Mouse (Mus musculus): ENCODE data around the gene Trmt10a.

Gene Trmt10a

DNA sequence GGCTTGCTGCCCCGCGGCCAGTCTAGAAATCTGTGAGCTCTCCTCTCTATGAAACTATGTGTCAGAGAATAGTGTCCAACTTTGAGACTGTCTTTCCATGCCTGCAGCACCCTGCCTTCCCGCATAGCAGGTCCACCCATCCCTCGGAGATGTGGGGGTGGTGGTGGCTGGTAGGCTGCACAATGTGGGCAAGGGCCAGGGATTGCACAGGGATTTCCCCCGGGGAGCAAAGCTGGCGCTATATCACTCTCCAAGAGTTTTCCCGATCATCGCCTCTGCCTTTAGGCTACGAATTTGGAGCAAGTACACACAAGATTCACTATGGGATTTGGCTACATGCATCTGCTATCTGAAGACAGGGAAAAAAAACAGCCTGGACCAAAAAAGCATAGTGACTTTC, 54.3 kb downstream of the Trmt10a start:
- no peak for DNase-seq (ENCODE audit: low spot score)

DNA sequence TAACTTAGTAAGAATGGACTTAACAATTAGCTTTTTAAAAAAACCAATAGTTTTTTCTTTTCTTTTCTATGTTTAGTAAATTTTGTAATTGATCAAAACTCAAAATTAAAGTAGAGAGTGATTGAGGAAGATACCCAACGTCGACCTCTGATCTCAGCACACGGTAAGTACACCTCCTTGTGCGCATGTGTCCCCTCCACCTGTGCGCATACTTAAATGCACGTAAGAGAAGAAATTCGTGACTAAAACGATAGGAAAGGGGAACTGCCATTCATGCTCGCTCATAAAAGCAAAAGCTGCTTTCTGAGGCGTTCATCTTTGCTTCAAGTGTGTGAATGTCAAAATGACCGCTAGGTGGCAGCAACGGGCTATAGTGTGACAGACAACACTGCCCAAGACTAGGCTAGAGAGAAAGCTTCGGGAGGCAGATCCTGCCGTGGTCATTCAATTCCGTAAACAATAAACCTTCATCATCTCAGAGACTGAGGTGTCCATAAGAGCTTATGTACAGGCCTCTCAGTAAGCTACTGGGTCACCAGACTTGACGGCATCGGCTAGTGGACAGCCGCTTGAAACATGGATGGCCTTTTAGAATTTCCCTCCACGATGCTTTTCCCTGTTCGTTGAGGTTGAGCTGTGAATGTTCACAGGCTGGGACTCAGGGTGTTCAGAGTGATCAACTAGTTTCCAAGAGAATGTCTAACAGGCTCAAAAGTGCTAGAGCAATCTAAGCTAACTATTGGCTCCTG, 54.9 kb downstream of the Trmt10a start:
- DNase-seq (ENCODE audit: low spot score), result peak; percentile 69

DNA sequence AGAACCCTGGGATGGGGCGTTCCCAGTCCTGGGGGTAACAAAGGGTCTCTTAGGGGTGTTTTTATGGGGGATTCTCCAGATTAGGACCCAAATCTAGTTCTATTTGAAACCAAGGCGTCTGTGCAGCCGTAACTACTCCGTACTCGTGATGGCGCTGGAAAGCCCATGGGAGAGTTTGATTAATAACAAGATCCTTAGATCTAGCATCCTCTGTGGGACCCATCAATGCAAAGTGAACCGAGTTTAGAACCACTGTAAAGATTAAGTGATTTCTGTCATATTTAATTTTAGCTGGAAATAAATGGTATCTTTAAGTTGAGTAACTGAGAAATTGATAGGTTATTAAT, 55.4 kb downstream of the Trmt10a start:
- DNase-seq (ENCODE audit: low spot score), result no peak

DNA sequence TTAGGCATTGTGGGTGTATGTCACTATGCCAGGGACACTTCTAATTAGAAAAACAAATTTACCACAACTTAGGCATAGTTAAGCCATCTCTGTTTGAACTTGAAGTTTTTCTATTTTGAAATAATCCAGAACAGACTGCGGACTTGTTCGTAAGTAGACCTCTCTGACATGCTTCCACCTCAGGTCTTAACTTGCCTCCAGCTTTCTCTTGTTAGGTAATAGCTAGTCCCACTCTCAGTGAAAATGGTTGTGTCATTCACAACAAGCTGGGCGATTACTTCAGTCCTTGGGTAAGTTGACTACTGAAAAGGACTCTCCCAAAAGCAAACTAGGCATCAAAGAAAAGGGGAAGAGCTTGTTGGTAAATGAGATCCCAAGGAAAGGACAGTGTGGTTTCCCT, 65.6 kb downstream of the Trmt10a start:
- no peak for DNase-seq (ENCODE audit: low spot score)

Data from yolk sac, embryonic 10.5 days (tissue).